Mouse (Mus musculus) bone marrow, adult 2 months (tissue): ENCODE measurements around the gene Xlr5a.

Experiments used
- CTCF ChIP-seq: fragments of 200-500 bp; IDR thresholded peaks from 2 replicates; pipeline ENCODE4 v1.5.1; 2011; ENCODE audit warnings: low read length, control low read depth; ENCODE audit not compliant: control insufficient read depth, insufficient read depth
- POLR2A ChIP-seq: fragments of 200-500 bp; IDR thresholded peaks from 2 replicates; pipeline ENCODE4 v1.6.1; 2011; ENCODE audit warnings: low read depth, mild to moderate bottlenecking, control low read depth, low read length, borderline replicate concordance; ENCODE audit not compliant: control insufficient read depth

DNA sequence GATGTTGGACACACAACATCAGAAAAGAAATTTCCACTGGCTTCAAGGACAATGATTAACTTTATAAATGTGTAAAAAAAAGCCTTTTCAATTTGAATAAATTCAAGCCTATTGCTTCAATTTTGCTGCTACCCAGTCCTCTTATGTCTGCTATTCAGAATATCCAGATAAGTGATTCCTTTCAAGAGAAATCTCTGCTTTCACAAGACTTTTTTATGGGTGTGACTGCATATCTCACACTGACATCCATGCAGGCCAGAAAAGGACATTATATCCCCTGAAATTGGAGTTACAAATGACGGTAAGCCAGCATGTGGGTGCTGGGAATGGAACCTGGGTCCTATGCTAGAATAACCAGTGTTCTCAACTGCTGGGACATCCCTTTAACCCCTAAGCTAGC, 231.2 kb downstream of the Xlr5a start:
- no peak for TF ChIP-seq CTCF
- TF ChIP-seq POLR2A, result no peak
